Mouse (Mus musculus): ENCODE measurements at regions not wholly inside any gene's neighbourhood (a gene's known extent, or its start where the extent isn't known, plus 50 kb on each side); places are given as distances from the start of the nearest gene placed in this dataset.

GRCm38 (mm10) chr6:15597226-15597983 is 123.1 kb upstream of the Mdfic start:
- TF ChIP-seq CTCF (IDR thresholded peaks at IDR 0.05; ENCODE audit: borderline replicate concordance, control insufficient read depth, extremely low read depth, insufficient read depth, low read length, poor library complexity) (no peak), POLR2A (IDR thresholded peaks at IDR 0.05; ENCODE audit: control insufficient read depth, extremely low read depth, insufficient read depth, low read length, poor library complexity) (no peak)
- 76% methylated on average over 4 of the region's 4 CpGs for WGBS
- DNase-seq, result no peak
- Histone ChIP-seq H3K4me1 (replicated peaks; ENCODE audit: control insufficient read depth, insufficient read depth, low read length) (no peaks in the 10 kb centered on the region), H3K27ac (ENCODE audit: control insufficient read depth, insufficient read depth, low read length) (no peak overlapping the region), H3K4me3 (ENCODE audit: control insufficient read depth, insufficient read depth, low read length) (no peak overlapping the region), H3K36me3 (ENCODE audit: control insufficient read depth, insufficient read depth, low read length) (no peaks in the 10 kb centered on the region), H3K27me3 (ENCODE audit: control insufficient read depth, insufficient read depth, low read length) (no peaks in the 10 kb centered on the region)

GRCm38 (mm10) chr6:15610208-15610607 is 110.3 kb upstream of the Mdfic start:
- Histone ChIP-seq H3K4me3 (ENCODE audit: control insufficient read depth, insufficient read depth, low read length) (no peak overlapping the region), H3K27ac (ENCODE audit: control insufficient read depth, insufficient read depth, low read length) (no peak overlapping the region), H3K36me3 (ENCODE audit: control insufficient read depth, insufficient read depth, low read length) (no peaks in the 10 kb centered on the region), H3K27me3 (ENCODE audit: control insufficient read depth, insufficient read depth, low read length) (no peaks in the 10 kb centered on the region), H3K4me1 (replicated peaks; ENCODE audit: control insufficient read depth, insufficient read depth, low read length) (no peaks in the 10 kb centered on the region)
- no peak for DNase-seq
- TF ChIP-seq POLR2A (IDR thresholded peaks at IDR 0.05; ENCODE audit: control insufficient read depth, extremely low read depth, insufficient read depth, low read length, poor library complexity) (no peak), CTCF (IDR thresholded peaks at IDR 0.05; ENCODE audit: borderline replicate concordance, control insufficient read depth, extremely low read depth, insufficient read depth, low read length, poor library complexity) (no peak)

- WGBS, result 24% methylated on average over 3 of the region's 3 CpGs
- H3K4me3 ChIP-seq (ENCODE audit: control insufficient read depth, insufficient read depth, low read length), result no peak overlapping the region
Measured at GRCm38 (mm10) chr6:15625910-15626564, 94.4 kb upstream of the Mdfic start.

GRCm38 (mm10) chr6:15638548-15638947 is 81.9 kb upstream of the Mdfic start:
- no peak overlapping the region for H3K27ac ChIP-seq (ENCODE audit: control insufficient read depth, insufficient read depth, low read length)
- H3K36me3 ChIP-seq (ENCODE audit: control insufficient read depth, insufficient read depth, low read length), result no peaks in the 10 kb centered on the region
- no peak overlapping the region for H3K4me3 ChIP-seq (ENCODE audit: control insufficient read depth, insufficient read depth, low read length)
- DNase-seq, result no peak
- H3K4me1 ChIP-seq (replicated peaks; ENCODE audit: control insufficient read depth, insufficient read depth, low read length), result no peaks in the 10 kb centered on the region
- TF ChIP-seq CTCF (IDR thresholded peaks at IDR 0.05; ENCODE audit: borderline replicate concordance, control insufficient read depth, extremely low read depth, insufficient read depth, low read length, poor library complexity), result no peak
- no peak for TF ChIP-seq POLR2A (IDR thresholded peaks at IDR 0.05; ENCODE audit: control insufficient read depth, extremely low read depth, insufficient read depth, low read length, poor library complexity)
- H3K27me3 ChIP-seq (ENCODE audit: control insufficient read depth, insufficient read depth, low read length), result no peaks in the 10 kb centered on the region
- 91% methylated on average over 14 of the region's 14 CpGs for WGBS

More at GRCm38 (mm10) chr6:15625910-15626564, 94.4 kb upstream of the Mdfic start:
- TF ChIP-seq CTCF (IDR thresholded peaks at IDR 0.05; ENCODE audit: borderline replicate concordance, control insufficient read depth, extremely low read depth, insufficient read depth, low read length, poor library complexity) (no peak), POLR2A (IDR thresholded peaks at IDR 0.05; ENCODE audit: control insufficient read depth, extremely low read depth, insufficient read depth, low read length, poor library complexity) (no peak)
- Histone ChIP-seq H3K36me3 (ENCODE audit: control insufficient read depth, insufficient read depth, low read length) (no peaks in the 10 kb centered on the region), H3K27me3 (ENCODE audit: control insufficient read depth, insufficient read depth, low read length) (no peaks in the 10 kb centered on the region), H3K4me1 (replicated peaks; ENCODE audit: control insufficient read depth, insufficient read depth, low read length) (no peaks in the 10 kb centered on the region), H3K27ac (ENCODE audit: control insufficient read depth, insufficient read depth, low read length) (no peak overlapping the region)
- DNase-seq, result no peak

GRCm38 (mm10) chr6:15639378-15639777 is 81.1 kb upstream of the Mdfic start:
- TF ChIP-seq CTCF (IDR thresholded peaks at IDR 0.05; ENCODE audit: borderline replicate concordance, control insufficient read depth, extremely low read depth, insufficient read depth, low read length, poor library complexity) (no peak), POLR2A (IDR thresholded peaks at IDR 0.05; ENCODE audit: control insufficient read depth, extremely low read depth, insufficient read depth, low read length, poor library complexity) (no peak)
- no peaks in the 10 kb centered on the region for H3K4me1 ChIP-seq (replicated peaks; ENCODE audit: control insufficient read depth, insufficient read depth, low read length)
- no peak for DNase-seq
- no peaks in the 10 kb centered on the region for H3K27me3 ChIP-seq (ENCODE audit: control insufficient read depth, insufficient read depth, low read length)
- no peaks in the 10 kb centered on the region for H3K36me3 ChIP-seq (ENCODE audit: control insufficient read depth, insufficient read depth, low read length)
- H3K4me3 ChIP-seq (ENCODE audit: control insufficient read depth, insufficient read depth, low read length), result no peak overlapping the region
- 82% methylated on average over 4 of the region's 4 CpGs for WGBS
- H3K27ac ChIP-seq (ENCODE audit: control insufficient read depth, insufficient read depth, low read length), result no peak overlapping the region

- H3K27ac ChIP-seq (ENCODE audit: control insufficient read depth, insufficient read depth, low read length), result no peak overlapping the region
- no peak for DNase-seq
- TF ChIP-seq POLR2A (IDR thresholded peaks at IDR 0.05; ENCODE audit: control insufficient read depth, extremely low read depth, insufficient read depth, low read length, poor library complexity) (no peak), CTCF (IDR thresholded peaks at IDR 0.05; ENCODE audit: borderline replicate concordance, control insufficient read depth, extremely low read depth, insufficient read depth, low read length, poor library complexity) (no peak)
Measured at GRCm38 (mm10) chr6:15639809-15640479, 80.5 kb upstream of the Mdfic start.

More at GRCm38 (mm10) chr6:15639809-15640479, 80.5 kb upstream of the Mdfic start:
- Histone ChIP-seq H3K36me3 (ENCODE audit: control insufficient read depth, insufficient read depth, low read length) (no peaks in the 10 kb centered on the region), H3K4me1 (replicated peaks; ENCODE audit: control insufficient read depth, insufficient read depth, low read length) (no peaks in the 10 kb centered on the region), H3K27me3 (ENCODE audit: control insufficient read depth, insufficient read depth, low read length) (no peaks in the 10 kb centered on the region), H3K4me3 (ENCODE audit: control insufficient read depth, insufficient read depth, low read length) (no peak overlapping the region)
- WGBS, result 79% methylated on average over 5 of the region's 5 CpGs

All from thymus, adult 2 months (tissue).